Mouse (Mus musculus): Measurements from ENCODE around the gene Kpna7.
A peak's percentile ranks its signal among the peaks of the same experiment; 100 is the strongest.
"Not testable (repeated sequence)": the region's sequence is repeated elsewhere in the genome, so short reads cannot be mapped to it uniquely, and the experiment has no call there.

The Kpna7 gene

GRCm38 (mm10) chr5:145102706-145103105 lies 18.9 kb upstream of the Kpna7 start:
- no peak for DNase-seq (ENCODE audit: low read depth, low spot score)

GRCm38 (mm10) chr5:145101451-145101850 lies 17.6 kb upstream of the Kpna7 start:
- not testable (repeated sequence) for DNase-seq (ENCODE audit: low read depth, low spot score)

- no peak for DNase-seq (ENCODE audit: low read depth, low spot score)
These were observed 17.1 kb upstream of the Kpna7 start for GRCm38 (mm10) chr5:145100960-145101359.

- no peak for DNase-seq (ENCODE audit: low read depth, low spot score)
These were observed 14.6 kb upstream of the Kpna7 start for GRCm38 (mm10) chr5:145098340-145098821.

- DNase-seq (ENCODE audit: low read depth, low spot score): no peak
These were observed 12.4 kb upstream of the Kpna7 start for GRCm38 (mm10) chr5:145096195-145096594.

- DNase-seq (ENCODE audit: low read depth, low spot score): no peak
These were observed 6.0 kb upstream of the Kpna7 start for GRCm38 (mm10) chr5:145089878-145090277.

- no peak for DNase-seq (ENCODE audit: low read depth, low spot score)
These were observed 4.4 kb upstream of the Kpna7 start for GRCm38 (mm10) chr5:145088186-145088585.

- DNase-seq (ENCODE audit: low read depth, low spot score): no peak
These were observed 992 bp upstream of the Kpna7 start for GRCm38 (mm10) chr5:145084822-145085221.

- not testable (repeated sequence) for DNase-seq (ENCODE audit: low read depth, low spot score)
These were observed 629 bp downstream of the Kpna7 start for GRCm38 (mm10) chr5:145083201-145083600.

GRCm38 (mm10) chr5:145081866-145082613 lies 1.8 kb downstream of the Kpna7 start:
- DNase-seq (ENCODE audit: low read depth, low spot score): no peak

GRCm38 (mm10) chr5:145075081-145075480 lies 8.7 kb downstream of the Kpna7 start:
- no peak for DNase-seq (ENCODE audit: low read depth, low spot score)

GRCm38 (mm10) chr5:145071342-145071741 lies 12.5 kb downstream of the Kpna7 start:
- no peak for DNase-seq (ENCODE audit: low read depth, low spot score)

GRCm38 (mm10) chr5:145069707-145070106 lies 14.1 kb downstream of the Kpna7 start:
- DNase-seq (ENCODE audit: low read depth, low spot score): peak; percentile 73

GRCm38 (mm10) chr5:145068863-145069262 lies 15.0 kb downstream of the Kpna7 start:
- no peak for DNase-seq (ENCODE audit: low read depth, low spot score)

GRCm38 (mm10) chr5:145064765-145065340 lies 19.0 kb downstream of the Kpna7 start:
- DNase-seq (ENCODE audit: low read depth, low spot score): no peak

GRCm38 (mm10) chr5:145059524-145059923 lies 24.3 kb downstream of the Kpna7 start:
- no peak for DNase-seq (ENCODE audit: low read depth, low spot score)

- DNase-seq (ENCODE audit: low read depth, low spot score): no peak
These were observed 25.1 kb downstream of the Kpna7 start for GRCm38 (mm10) chr5:145058722-145059121.

- no peak for DNase-seq (ENCODE audit: low read depth, low spot score)
These were observed 25.9 kb downstream of the Kpna7 start for GRCm38 (mm10) chr5:145057907-145058306.

- DNase-seq (ENCODE audit: low read depth, low spot score): not testable (repeated sequence)
These were observed 29.6 kb downstream of the Kpna7 start for GRCm38 (mm10) chr5:145054187-145054586.

- DNase-seq (ENCODE audit: low read depth, low spot score): not testable (repeated sequence)
These were observed 41.1 kb downstream of the Kpna7 start, which contains the start of gene 1700018F24Rik for GRCm38 (mm10) chr5:145042690-145043089. Gene 1700018F24Rik, plus strand, starts transcription at chr5:145042990.

- peak; percentile 11 for DNase-seq (ENCODE audit: low read depth, low spot score)
These were observed 42.2 kb downstream of the Kpna7 start for GRCm38 (mm10) chr5:145041628-145042027.

GRCm38 (mm10) chr5:145032391-145032790 lies 51.4 kb downstream of the Kpna7 start, which contains the start of gene Gm4871:
Gene Gm4871, minus strand, starts transcription at chr5:145032754.
- DNase-seq (ENCODE audit: low read depth, low spot score): not testable (repeated sequence)

- DNase-seq (ENCODE audit: low read depth, low spot score): not testable (repeated sequence)
These were observed 53.4 kb downstream of the Kpna7 start for GRCm38 (mm10) chr5:145030476-145030875.

Data from embryo, embryonic 11.5 days (tissue).